Mouse (Mus musculus) limb, embryonic 10.5 days (tissue): Measurements from ENCODE around the gene Spop. TPM values are rescaled to one million over a fixed set of nuclear protein-coding genes. Genes with fewer than 3 reads are reported as not detected.

Experiments
- DNase-seq: peaks from one replicate; pipeline ENCODE4 v3.0.0-alpha.2; 2017; ENCODE audit warnings: low spot score
- H3K27ac ChIP-seq: fragments of 300-500 bp; sonication (generic); 2 replicates; pipeline ENCODE4 v1.5.1; 2016; ENCODE audit warnings: mild to moderate bottlenecking
- H3K27me3 ChIP-seq: fragments of 300-500 bp; sonication (generic); 2 replicates; pipeline ENCODE4 v1.6.1; 2016; ENCODE audit warnings: low read depth, mild to moderate bottlenecking; ENCODE audit not compliant: poor library complexity, severe bottlenecking
- H3K36me3 ChIP-seq: fragments of 300-500 bp; sonication (generic); 2 replicates; pipeline ENCODE4 v1.6.1; 2016; ENCODE audit warnings: mild to moderate bottlenecking, moderate library complexity
- H3K4me1 ChIP-seq: fragments of 300-500 bp; sonication (generic); 2 replicates; pipeline ENCODE4 v1.6.1; 2016
- H3K4me3 ChIP-seq: fragments of 300-500 bp; sonication (generic); 2 replicates; pipeline ENCODE4 v1.5.1; 2016; ENCODE audit warnings: mild to moderate bottlenecking, moderate library complexity
- H3K9me3 ChIP-seq: fragments of 300-500 bp; sonication (generic); replicated peaks from 2 replicates; pipeline ENCODE4 v1.6.1; 2016; ENCODE audit warnings: mild to moderate bottlenecking
- WGBS: fragments of 180-500 bp; shearing (Covaris S2); methylation state at CpG from one replicate; pipeline ENCODE4 v1.1.7; 2016; 5-methylcytosine and 5-hydroxymethylcytosine counted together
- polyA plus RNA-seq: library from polyadenylated mRNA; unstranded; fragments of >200 nt; fragmentation: Nextera tagmentation; extraction: Ambion mirVana; gene quantifications from 2 replicates; pipeline ENCODE4 v1.2.1, GENCODE M21; 2016

Gene Spop
- polyA plus RNA-seq, 1 experiment from 2014 or later: 123 TPM

GRCm38 (mm10) chr11:95528231-95528630 is 114.4 kb downstream of the Spop start:
- 87% methylated on average over 3 of the region's 3 CpGs for WGBS

GRCm38 (mm10) chr11:95532353-95533072 is 118.6 kb downstream of the Spop start:
- H3K27me3 ChIP-seq: peaks cover 16% of the 10 kb centered on the region; the same call in 1 of the 2 replicates
- H3K27ac ChIP-seq: no peak overlapping the region
- H3K9me3 ChIP-seq: no peaks in the 10 kb centered on the region
- no peak for DNase-seq
- WGBS: 76% methylated on average over 13 of the region's 13 CpGs
- no peak overlapping the region for H3K4me3 ChIP-seq
- H3K4me1 ChIP-seq: peaks cover 17% of the 10 kb centered on the region
- no peaks in the 10 kb centered on the region for H3K36me3 ChIP-seq

More at GRCm38 (mm10) chr11:95528231-95528630, 114.4 kb downstream of the Spop start:
- Histone ChIP-seq H3K27me3 (0 out of 2 replicates have a peak, but pooled peaks cover 9% of the 10 kb centered on the region), H3K4me1 (peaks cover 7% of the 10 kb centered on the region; the same call in 1 of the 2 replicates), H3K9me3 (no peaks in the 10 kb centered on the region), H3K4me3 (no peak overlapping the region), H3K27ac (no peak overlapping the region), H3K36me3 (no peaks in the 10 kb centered on the region)
- no peak for DNase-seq

- WGBS: 25% methylated on average over 24 of the region's 24 CpGs
These were observed 119.7 kb downstream of the Spop start for GRCm38 (mm10) chr11:95533484-95534160.

GRCm38 (mm10) chr11:95538378-95539104 is 124.7 kb downstream of the Spop start:
- no peak for DNase-seq
- peak overlapping the region; percentile 50; the same call in 1 of the 2 replicates for H3K27ac ChIP-seq
- 78% methylated on average over 15 of the region's 15 CpGs for WGBS
- H3K36me3 ChIP-seq: no peaks in the 10 kb centered on the region
- peaks cover 63% of the 10 kb centered on the region for H3K4me1 ChIP-seq
- no peaks in the 10 kb centered on the region for H3K9me3 ChIP-seq
- H3K27me3 ChIP-seq: peaks cover 18% of the 10 kb centered on the region; the same call in 1 of the 2 replicates
- H3K4me3 ChIP-seq: no peak overlapping the region

More at GRCm38 (mm10) chr11:95533484-95534160, 119.7 kb downstream of the Spop start:
- DNase-seq: peak; percentile 99
- peaks cover 16% of the 10 kb centered on the region; the same call in 1 of the 2 replicates for H3K27me3 ChIP-seq
- H3K9me3 ChIP-seq: no peaks in the 10 kb centered on the region
- H3K36me3 ChIP-seq: no peaks in the 10 kb centered on the region
- H3K4me3 ChIP-seq: peak overlapping the region; percentile 18; the same call in 1 of the 2 replicates
- H3K27ac ChIP-seq: 0 out of 2 replicates have a peak overlapping the region, but pooled peaks have one; percentile 22
- H3K4me1 ChIP-seq: peaks cover 22% of the 10 kb centered on the region

- Histone ChIP-seq H3K27me3 (peaks cover 20% of the 10 kb centered on the region; the same call in 1 of the 2 replicates), H3K27ac (peak overlapping the region; percentile 53), H3K36me3 (no peaks in the 10 kb centered on the region), H3K4me1 (peaks cover 63% of the 10 kb centered on the region), H3K4me3 (peak overlapping the region; percentile 6; the same call in 1 of the 2 replicates), H3K9me3 (no peaks in the 10 kb centered on the region)
- WGBS: 35% methylated on average over 18 of the region's 18 CpGs
- no peak for DNase-seq
These were observed 126.9 kb downstream of the Spop start for GRCm38 (mm10) chr11:95540637-95541385.

Other genes starting within 250 kb of the Spop start
- gene Tac4, start 152.6 kb upstream of the Spop start, polyA plus RNA-seq: not detected in 2 replicates
- gene Kat7, start 103.8 kb upstream of the Spop start, polyA plus RNA-seq: 93.9 and 99.0 TPM in 2 replicates
- gene Fam117a, start 77.1 kb upstream of the Spop start, polyA plus RNA-seq: 12.8 and 15.0 TPM in 2 replicates
- gene Slc35b1, start 29.4 kb upstream of the Spop start, polyA plus RNA-seq: 128 and 132 TPM in 2 replicates
- 0.38 and 0.66 TPM in 2 replicates for gene Nxph3, start 100.5 kb downstream of the Spop start, polyA plus RNA-seq
- gene Ngfr, start 173.7 kb downstream of the Spop start, polyA plus RNA-seq: 9.7 and 16.3 TPM in 2 replicates